Mouse (Mus musculus) forebrain, postnatal 0 days (tissue): ENCODE results near the gene Skap1. TPM values are rescaled to one million over a fixed set of nuclear protein-coding genes. Genes with fewer than 3 reads are reported as not detected.
"Not testable (repeated sequence)": the region's sequence is repeated elsewhere in the genome, so short reads cannot be mapped to it uniquely, and the experiment has no call there.

ENCODE experiments used
- ATAC-seq: fragments of 200-750 bp; cut with Nextera tagmentation; 2 replicates; pipeline ENCODE4 v1.8.0; 2017; ENCODE audit warnings: mild to moderate bottlenecking, moderate library complexity
- DNase-seq: peaks from one replicate; pipeline ENCODE4 v3.0.0-alpha.2; 2015
- H3K27ac ChIP-seq: fragments of 300-500 bp; sonication (generic); 2 replicates; pipeline ENCODE4 v1.5.1; 2014; ENCODE audit warnings: low read depth, mild to moderate bottlenecking, antibody characterized with exemption, low read length, moderate library complexity, mixed read lengths
- H3K27me3 ChIP-seq: fragments of 300-500 bp; sonication (generic); 2 replicates; pipeline ENCODE4 v1.6.1; 2014; ENCODE audit warnings: mild to moderate bottlenecking, low read length, mixed read lengths; ENCODE audit not compliant: insufficient read depth
- H3K36me3 ChIP-seq: fragments of 300-500 bp; sonication (generic); 2 replicates; pipeline ENCODE4 v1.6.1; 2014; ENCODE audit warnings: mild to moderate bottlenecking, moderate library complexity; ENCODE audit not compliant: insufficient read depth
- H3K4me1 ChIP-seq: fragments of 300-500 bp; sonication (generic); 2 replicates; pipeline ENCODE4 v1.6.1; 2014; ENCODE audit warnings: antibody characterized with exemption; ENCODE audit not compliant: insufficient read depth
- H3K4me2 ChIP-seq: fragments of 300-500 bp; sonication (generic); 2 replicates; pipeline ENCODE4 v1.6.1; 2014; ENCODE audit warnings: low read depth, mild to moderate bottlenecking, moderate library complexity
- H3K4me3 ChIP-seq: fragments of 300-500 bp; sonication (generic); 2 replicates; pipeline ENCODE4 v1.5.1; 2014; ENCODE audit warnings: low read depth, low read length, mixed read lengths
- H3K9ac ChIP-seq: fragments of 300-500 bp; sonication (generic); 2 replicates; pipeline ENCODE4 v1.6.1; 2014; ENCODE audit warnings: mild to moderate bottlenecking
- H3K9me3 ChIP-seq: fragments of 300-500 bp; sonication (generic); 2 replicates; pipeline ENCODE4 v1.6.1; 2016; ENCODE audit warnings: low read length
- CTCF ChIP-seq: sonication (generic); IDR thresholded peaks from 2 replicates; pipeline ENCODE4 v1.5.1; 2016; ENCODE audit warnings: antibody characterized with exemption, control low read depth, low read depth
- WGBS: fragments of 180-500 bp; shearing (Covaris S2); extraction: QIAGEN DNeasy Blood & Tissue Kit; methylation state at CpG from one replicate; pipeline ENCODE4 v1.1.7; 2014; 5-methylcytosine and 5-hydroxymethylcytosine counted together
- polyA plus RNA-seq: library from polyadenylated mRNA; unstranded; fragments of >200 nt; fragmentation: Nextera tagmentation; extraction: Ambion mirVana; gene quantifications from 2 replicates; pipeline ENCODE4 v1.2.1, GENCODE M21; 2015
- total RNA-seq: library from RNA; depleted of rRNA; stranded (reverse); fragments of >200 nt; gene quantifications from 2 replicates; pipeline ENCODE4 v1.2.3, GENCODE M21; 2014

Gene Skap1
- total and polyA plus RNA-seq, 2 experiments from 2014 or later: 1.6 to 3.7 TPM

DNA sequence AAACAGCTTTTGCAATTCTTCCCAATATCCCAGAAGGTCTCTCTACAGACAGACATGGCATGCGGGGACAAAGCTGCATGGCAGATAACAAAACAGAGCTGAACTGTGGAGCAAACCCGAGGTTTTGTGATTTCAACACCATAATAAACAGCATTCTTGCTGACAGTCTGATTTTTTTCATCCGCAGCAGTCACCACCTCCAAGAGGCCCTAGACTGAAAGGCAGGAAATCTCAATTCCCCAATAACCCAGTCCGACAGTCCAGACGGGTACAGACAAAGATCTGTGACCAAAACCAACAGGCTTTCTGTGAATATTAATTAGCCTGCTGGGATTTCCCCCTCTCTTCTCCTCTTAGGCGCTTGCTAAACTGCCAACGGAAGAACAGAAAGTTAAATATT, 311.3 kb downstream of the Skap1 start:
- TF ChIP-seq CTCF: no peak
- Histone ChIP-seq H3K36me3 (peaks cover 24% of the 10 kb centered on the region), H3K4me1 (0 out of 2 replicates have a peak, but pooled peaks cover 4% of the 10 kb centered on the region), H3K9ac (no peak overlapping the region), H3K4me2 (no peak overlapping the region), H3K9me3 (no peaks in the 10 kb centered on the region), H3K4me3 (no peak overlapping the region), H3K27me3 (no peaks in the 10 kb centered on the region), H3K27ac (no peak overlapping the region)
- 63% methylated on average over 7 of the region's 7 CpGs for WGBS
- ATAC-seq: no peak
- DNase-seq: no peak

DNA sequence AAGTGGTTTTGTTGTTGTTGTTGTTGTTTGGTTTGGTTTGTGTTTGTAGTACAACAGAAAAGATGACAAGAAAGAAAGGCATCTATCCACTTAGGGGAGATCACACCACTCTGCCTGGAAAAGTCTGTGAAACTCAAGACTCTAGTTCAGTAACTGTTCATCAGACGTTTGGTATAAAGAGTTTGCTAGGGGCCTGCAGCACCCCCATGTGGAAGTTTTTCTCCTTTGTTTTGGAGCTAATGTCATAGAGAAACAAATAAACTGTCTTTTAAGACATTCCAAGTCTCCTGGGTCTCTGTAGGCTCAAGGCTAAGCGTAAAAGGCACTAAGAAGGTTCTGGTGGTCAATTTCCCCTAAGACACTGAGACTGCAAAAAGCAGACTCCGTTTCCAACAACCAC, 311.7 kb downstream of the Skap1 start:
- peak overlapping the region; percentile 69; the same call in 1 of the 2 replicates for H3K4me3 ChIP-seq
- ATAC-seq (no peak), DNase-seq (no peak)
- peaks cover 20% of the 10 kb centered on the region for H3K36me3 ChIP-seq
- no peak overlapping the region for H3K27ac ChIP-seq
- H3K9me3 ChIP-seq: no peaks in the 10 kb centered on the region
- H3K9ac ChIP-seq: no peak overlapping the region
- 0 out of 2 replicates have a peak, but pooled peaks cover 4% of the 10 kb centered on the region for H3K4me1 ChIP-seq
- WGBS: 54% methylated on average over 3 of the region's 3 CpGs
- peak overlapping the region; percentile 80; the same call in 1 of the 2 replicates for H3K4me2 ChIP-seq
- no peaks in the 10 kb centered on the region for H3K27me3 ChIP-seq
- peak; percentile 37 for TF ChIP-seq CTCF

DNA sequence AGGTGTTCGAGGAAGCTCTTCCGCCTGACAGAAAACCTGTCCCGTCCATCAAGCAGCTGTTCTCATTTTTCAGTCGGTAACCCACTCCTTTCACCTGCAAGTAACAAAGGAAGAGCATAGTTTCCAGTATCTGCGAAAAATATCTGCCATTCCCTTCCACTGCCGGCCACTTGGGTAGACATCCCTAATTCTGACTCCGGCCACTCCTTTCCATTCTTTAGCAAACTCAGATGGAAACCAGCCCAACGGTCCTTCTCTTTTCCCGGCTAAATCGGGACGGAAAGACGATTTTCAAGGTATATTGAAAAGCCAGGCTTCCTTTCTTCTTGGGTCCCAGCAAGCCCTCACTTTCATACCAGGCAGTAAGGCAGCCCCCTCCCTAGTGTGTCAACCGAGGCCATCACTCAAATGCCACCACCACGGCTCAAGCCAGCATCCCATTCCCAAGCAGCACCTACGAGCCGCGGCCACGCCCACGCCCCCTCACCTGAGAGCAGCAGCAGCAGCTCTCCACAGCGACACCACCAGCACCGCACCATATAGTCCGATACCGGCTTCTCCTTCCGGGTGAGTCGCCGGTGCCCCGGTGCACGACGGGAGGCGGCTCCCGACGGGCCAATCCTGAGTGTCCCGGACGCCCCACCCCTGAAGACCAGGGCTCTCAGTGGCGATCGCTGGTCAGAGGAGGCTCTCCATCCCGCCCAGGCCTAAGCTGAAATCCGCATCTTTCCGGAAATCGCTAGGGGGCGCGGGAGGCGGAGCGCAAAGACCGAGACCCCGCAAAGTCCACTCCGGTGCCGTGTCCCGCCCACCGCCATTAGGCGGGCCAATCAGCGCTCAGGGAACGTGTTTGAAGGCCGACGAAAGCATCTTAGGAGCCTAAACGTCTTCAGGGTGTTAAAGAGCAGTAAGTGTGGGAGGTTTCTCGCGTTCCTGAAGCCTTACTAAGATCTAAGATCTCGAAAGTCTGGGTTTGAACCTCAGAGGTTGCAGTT, 312.9 kb downstream of the Skap1 start, which contains the start of gene Snx11:
TSS of gene Snx11 (minus strand) at position 592 of the 995 bp plus-strand sequence.
- H3K4me1 ChIP-seq: 0 out of 2 replicates have a peak, but pooled peaks cover 4% of the 10 kb centered on the region
- 2% methylated on average over 59 of the region's 59 CpGs for WGBS
- TF ChIP-seq CTCF: peak; percentile 77
- H3K36me3 ChIP-seq: peaks cover 8% of the 10 kb centered on the region
- H3K27ac ChIP-seq: peak within 1 kb of the TSS; percentile 74
- DNase-seq (peak; percentile 97), ATAC-seq (peak; percentile 98)
- H3K4me2 ChIP-seq: peak within 1 kb of the TSS; percentile 80
- peak within 1 kb of the TSS; percentile 62 for H3K9ac ChIP-seq
- no peaks in the 10 kb centered on the region for H3K27me3 ChIP-seq
- peak within 1 kb of the TSS; percentile 69 for H3K4me3 ChIP-seq
- H3K9me3 ChIP-seq: no peaks in the 10 kb centered on the region

- H3K9ac ChIP-seq: peak overlapping the region; percentile 62; the same call in 1 of the 2 replicates
- 71% methylated on average over 10 of the region's 10 CpGs for WGBS
Observed at GRCm38 (mm10) chr11:96778061-96778627, 313.8 kb downstream of the Skap1 start.

DNA sequence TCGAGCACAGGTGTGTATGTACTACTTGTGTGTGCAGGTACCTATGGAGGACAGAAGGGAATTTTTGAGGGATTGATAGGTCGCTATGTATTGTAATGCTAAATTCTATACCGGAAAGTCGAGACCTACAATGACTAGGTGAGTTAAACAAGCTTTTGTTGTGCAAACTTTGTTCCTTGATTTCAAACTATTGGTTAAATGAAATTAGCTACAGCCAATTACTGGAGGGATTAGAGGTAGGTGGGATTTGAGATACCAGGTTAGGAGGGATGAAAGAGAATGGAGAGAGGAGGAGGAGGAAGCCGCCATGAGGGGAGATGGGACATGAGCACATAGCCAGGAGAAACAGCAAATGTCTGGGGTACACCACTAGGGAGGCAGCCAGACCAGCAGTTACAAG, 315.9 kb downstream of the Skap1 start:
- no peak for TF ChIP-seq CTCF
- Histone ChIP-seq H3K27ac (no peak overlapping the region), H3K9ac (no peak overlapping the region), H3K9me3 (no peaks in the 10 kb centered on the region), H3K36me3 (no peaks in the 10 kb centered on the region), H3K4me1 (0 out of 2 replicates have a peak, but pooled peaks cover 4% of the 10 kb centered on the region), H3K4me2 (no peak overlapping the region), H3K4me3 (no peak overlapping the region), H3K27me3 (no peaks in the 10 kb centered on the region)
- WGBS: 79% methylated on average over 5 of the region's 5 CpGs
- ATAC-seq (no peak), DNase-seq (no peak)

More at GRCm38 (mm10) chr11:96778061-96778627, 313.8 kb downstream of the Skap1 start:
- H3K4me3 ChIP-seq: peak overlapping the region; percentile 69
- H3K27ac ChIP-seq: peak overlapping the region; percentile 74; the same call in 1 of the 2 replicates
- not testable (repeated sequence) for DNase-seq, H3K27me3 ChIP-seq, ATAC-seq, H3K9me3 ChIP-seq, H3K4me1 ChIP-seq, H3K36me3 ChIP-seq
- peak overlapping the region; percentile 80 for H3K4me2 ChIP-seq

DNA sequence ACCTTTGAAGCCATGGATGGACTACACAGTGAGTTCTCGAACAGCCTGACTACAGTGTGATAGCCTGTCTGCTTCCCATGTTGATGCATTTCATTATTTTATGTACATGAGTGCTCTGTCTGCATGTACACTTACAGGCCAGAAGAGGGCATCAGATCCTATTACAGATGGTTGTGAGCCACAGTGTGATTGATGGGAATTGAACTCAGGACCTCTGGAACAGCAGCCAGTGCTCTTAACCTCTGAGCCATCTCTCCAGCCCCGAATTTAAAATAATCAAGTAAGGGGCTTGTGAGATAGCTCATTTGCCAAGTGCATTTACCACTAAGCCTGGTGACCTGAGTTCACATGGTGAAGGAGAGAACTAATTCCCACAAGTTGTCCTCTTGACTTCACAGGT, 317.0 kb downstream of the Skap1 start:
- Histone ChIP-seq H3K27ac (no peak overlapping the region), H3K36me3 (no peaks in the 10 kb centered on the region), H3K9me3 (no peaks in the 10 kb centered on the region), H3K9ac (no peak overlapping the region), H3K4me2 (no peak overlapping the region), H3K4me3 (no peak overlapping the region), H3K4me1 (0 out of 2 replicates have a peak, but pooled peaks cover 1% of the 10 kb centered on the region), H3K27me3 (no peaks in the 10 kb centered on the region)
- 87% methylated on average over 2 of the region's 2 CpGs for WGBS
- DNase-seq (no peak), ATAC-seq (no peak)
- peak; percentile 42; the same call in 1 of the 2 replicates for TF ChIP-seq CTCF
